Comparison of ENCODE assay signal across 25 mouse cellular contexts in genomic region chr12:41349386-41349785, GRCm38 (mm10).
"Had no signal": no experiment of that assay in that cellular context is flagged by ENCODE, and none has a peak within 500 bp of the region (broad histone marks: within the 10 kb centered on the region; RNA-seq: fewer than 3 reads in every experiment).

No protein-coding gene starts in this region.

- H3K27me3 ChIP-seq: intestine, embryonic 15.5 days; limb, embryonic 13.5 days; lung, embryonic 15.5 days; megakaryocyte, embryonic 14.5 days; neural tube, embryonic 12.5 days; neural tube, embryonic 15.5 days had no signal

- H3K4me3 ChIP-seq: intestine, embryonic 15.5 days; limb, embryonic 10.5 days; limb, embryonic 13.5 days; lung, embryonic 15.5 days; megakaryocyte, embryonic 14.5 days; midbrain, embryonic 10.5 days; neural tube, embryonic 12.5 days; neural tube, embryonic 15.5 days had no signal

- H3K27ac ChIP-seq: intestine, embryonic 15.5 days; limb, embryonic 10.5 days; limb, embryonic 13.5 days; liver, embryonic 14.5 days; lung, embryonic 15.5 days; midbrain, embryonic 10.5 days; neural tube, embryonic 12.5 days; neural tube, embryonic 15.5 days; stomach, postnatal 0 days had no signal

- H3K9ac ChIP-seq: intestine, embryonic 15.5 days; limb, embryonic 13.5 days; liver, embryonic 14.5 days; liver, postnatal 0 days; lung, embryonic 15.5 days; neural tube, embryonic 12.5 days; neural tube, embryonic 15.5 days had no signal

- DNase-seq: kidney, adult 18-20 months; kidney, adult 9 months; kidney, postnatal 10 days; kidney, postnatal 4 days; liver; liver, postnatal 0 days; lung, postnatal 14 days; lung, postnatal 4 days; midbrain, embryonic 14.5 days; right cerebral cortex, adult 18-20 months; right cerebral cortex, postnatal 14 days; right cerebral cortex, postnatal 4 days; thymus, adult 2 months; thymus, postnatal 14 days; thymus, postnatal 4 days had no signal

- H3K4me2 ChIP-seq: intestine, embryonic 15.5 days; limb, embryonic 13.5 days; lung, embryonic 15.5 days; neural tube, embryonic 12.5 days; neural tube, embryonic 15.5 days had no signal

- H3K9me3 ChIP-seq: intestine, embryonic 15.5 days; limb, embryonic 10.5 days; limb, embryonic 13.5 days; lung, embryonic 15.5 days; midbrain, embryonic 10.5 days; neural tube, embryonic 12.5 days; neural tube, embryonic 15.5 days had no signal

- H3K4me1 ChIP-seq: intestine, embryonic 15.5 days; limb, embryonic 13.5 days; lung, embryonic 15.5 days; neural tube, embryonic 12.5 days; neural tube, embryonic 15.5 days had no signal

- ATAC-seq: intestine, embryonic 15.5 days; liver, postnatal 0 days had no signal

- H3K36me3 ChIP-seq: intestine, embryonic 15.5 days; limb, embryonic 10.5 days; limb, embryonic 13.5 days; lung, embryonic 15.5 days; midbrain, embryonic 10.5 days; neural tube, embryonic 12.5 days; neural tube, embryonic 15.5 days had no signal
